Mouse (Mus musculus) intestine, embryonic 15.5 days (tissue): ENCODE data around the gene Rmi1. TPM values are rescaled to one million over a fixed set of nuclear protein-coding genes. Genes with fewer than 3 reads are reported as not detected.
"Not testable (repeated sequence)": the region's sequence is repeated elsewhere in the genome, so short reads cannot be mapped to it uniquely, and the experiment has no call there.

Experiments used
- ATAC-seq: fragments of 200-750 bp; cut with Nextera tagmentation; 2 replicates; pipeline ENCODE4 v1.8.0; 2017; ENCODE audit warnings: moderate TSS enrichment, moderate library complexity
- H3K27ac ChIP-seq: fragments of 300-500 bp; sonication (generic); 2 replicates; pipeline ENCODE4 v1.5.1; 2015; ENCODE audit warnings: mild to moderate bottlenecking, inconsistent platforms
- H3K27me3 ChIP-seq: fragments of 300-500 bp; sonication (generic); replicated peaks from 2 replicates; pipeline ENCODE4 v1.6.1; 2015; ENCODE audit warnings: inconsistent platforms
- H3K36me3 ChIP-seq: fragments of 300-500 bp; sonication (generic); 2 replicates; pipeline ENCODE4 v1.6.1; 2015; ENCODE audit warnings: inconsistent platforms
- H3K4me1 ChIP-seq: fragments of 300-500 bp; sonication (generic); replicated peaks from 2 replicates; pipeline ENCODE4 v1.6.1; 2015; ENCODE audit warnings: inconsistent platforms
- H3K4me2 ChIP-seq: fragments of 300-500 bp; sonication (generic); replicated peaks from 2 replicates; pipeline ENCODE4 v1.6.1; 2015; ENCODE audit warnings: mild to moderate bottlenecking, inconsistent platforms
- H3K4me3 ChIP-seq: fragments of 300-500 bp; sonication (generic); replicated peaks from 2 replicates; pipeline ENCODE4 v1.5.1; 2015; ENCODE audit warnings: inconsistent platforms
- H3K9ac ChIP-seq: fragments of 300-500 bp; sonication (generic); 2 replicates; pipeline ENCODE4 v1.6.1; 2015; ENCODE audit warnings: inconsistent platforms
- H3K9me3 ChIP-seq: fragments of 300-500 bp; sonication (generic); 2 replicates; pipeline ENCODE4 v1.6.1; 2016; ENCODE audit warnings: inconsistent platforms
- WGBS: fragments of 180-500 bp; shearing (Covaris S2); methylation state at CpG from one replicate; pipeline ENCODE4 v1.1.7; 2015; 5-methylcytosine and 5-hydroxymethylcytosine counted together
- polyA plus RNA-seq: library from polyadenylated mRNA; unstranded; fragments of >200 nt; fragmentation: Nextera tagmentation; extraction: Ambion mirVana; gene quantifications from 2 replicates; pipeline ENCODE4 v1.2.1, GENCODE M21; 2015

The Rmi1 gene
- 21.5 and 25.7 TPM in 2 replicates for polyA plus RNA-seq

GRCm38 (mm10) chr13:58402003-58402743 is at the start of gene Rmi1:
Gene Rmi1, plus strand, starts transcription at chr13:58402248.
- H3K27me3 ChIP-seq = no peaks in the 10 kb centered on the region
- H3K36me3 ChIP-seq = no peaks in the 10 kb centered on the region
- H3K4me3 ChIP-seq = peak within 1 kb of the TSS; percentile 97
- no peaks in the 10 kb centered on the region for H3K4me1 ChIP-seq
- WGBS = under 1% methylated on average over 88 of the region's 91 CpGs
- no peaks in the 10 kb centered on the region for H3K9me3 ChIP-seq
- peak; percentile 95 for ATAC-seq
- H3K27ac ChIP-seq = peak within 1 kb of the TSS; percentile 97
- peak within 1 kb of the TSS; percentile 99 for H3K9ac ChIP-seq
- H3K4me2 ChIP-seq = peak within 1 kb of the TSS; percentile 59

GRCm38 (mm10) chr13:58352996-58353395 is 49.1 kb upstream of the Rmi1 start:
- Histone ChIP-seq H3K4me1 (no peaks in the 10 kb centered on the region), H3K27ac (no peak overlapping the region)
- ATAC-seq = no peak

GRCm38 (mm10) chr13:58358629-58359303 is 43.3 kb upstream of the Rmi1 start, which contains the start of gene Kif27:
Gene Kif27, minus strand, starts transcription at chr13:58359122.
- Histone ChIP-seq H3K27me3 (no peaks in the 10 kb centered on the region), H3K4me3 (peak within 1 kb of the TSS; percentile 74), H3K36me3 (no peaks in the 10 kb centered on the region), H3K4me2 (peak within 1 kb of the TSS; percentile 99), H3K4me1 (no peaks in the 10 kb centered on the region), H3K9me3 (no peaks in the 10 kb centered on the region), H3K9ac (peak within 1 kb of the TSS; percentile 67), H3K27ac (peak within 1 kb of the TSS; percentile 75)
- WGBS = under 1% methylated on average over 85 of the region's 85 CpGs
- peak; percentile 99 for ATAC-seq

More at GRCm38 (mm10) chr13:58352996-58353395, 49.1 kb upstream of the Rmi1 start:
- no peak overlapping the region for H3K4me3 ChIP-seq
- no peaks in the 10 kb centered on the region for H3K9me3 ChIP-seq
- H3K4me2 ChIP-seq = no peak overlapping the region
- H3K27me3 ChIP-seq = no peaks in the 10 kb centered on the region
- no peak overlapping the region for H3K9ac ChIP-seq
- H3K36me3 ChIP-seq = no peaks in the 10 kb centered on the region

GRCm38 (mm10) chr13:58359304-58359653 is 42.8 kb upstream of the Rmi1 start:
- H3K4me1 ChIP-seq = no peaks in the 10 kb centered on the region
- peak overlapping the region; percentile 99 for H3K4me2 ChIP-seq
- H3K36me3 ChIP-seq = no peaks in the 10 kb centered on the region
- H3K27ac ChIP-seq = peak overlapping the region; percentile 75
- H3K4me3 ChIP-seq = peak overlapping the region; percentile 74
- H3K27me3 ChIP-seq = no peaks in the 10 kb centered on the region
- H3K9me3 ChIP-seq = no peaks in the 10 kb centered on the region
- H3K9ac ChIP-seq = no peak overlapping the region; the same call in 1 of the 2 replicates
- WGBS = 4% methylated on average over 7 of the region's 7 CpGs
- ATAC-seq = no peak

GRCm38 (mm10) chr13:58364353-58365175 is 37.5 kb upstream of the Rmi1 start:
- Histone ChIP-seq H3K9me3 (no peaks in the 10 kb centered on the region), H3K4me1 (no peaks in the 10 kb centered on the region), H3K27ac (peak overlapping the region; percentile 40; the same call in 1 of the 2 replicates), H3K36me3 (no peaks in the 10 kb centered on the region), H3K27me3 (no peaks in the 10 kb centered on the region), H3K4me3 (no peak overlapping the region), H3K9ac (no peak overlapping the region), H3K4me2 (no peak overlapping the region)
- ATAC-seq = peak; percentile 82
- 61% methylated on average over 8 of the region's 8 CpGs for WGBS

- not testable (repeated sequence) for H3K27me3 ChIP-seq, H3K36me3 ChIP-seq, H3K4me1 ChIP-seq, ATAC-seq, H3K9ac ChIP-seq, H3K4me3 ChIP-seq, H3K9me3 ChIP-seq, H3K4me2 ChIP-seq
- H3K27ac ChIP-seq = peak overlapping the region; percentile 40; the same call in 1 of the 2 replicates
- WGBS = 81% methylated on average over 8 of the region's 8 CpGs
Measured at GRCm38 (mm10) chr13:58365179-58365578, 36.9 kb upstream of the Rmi1 start.

DNA sequence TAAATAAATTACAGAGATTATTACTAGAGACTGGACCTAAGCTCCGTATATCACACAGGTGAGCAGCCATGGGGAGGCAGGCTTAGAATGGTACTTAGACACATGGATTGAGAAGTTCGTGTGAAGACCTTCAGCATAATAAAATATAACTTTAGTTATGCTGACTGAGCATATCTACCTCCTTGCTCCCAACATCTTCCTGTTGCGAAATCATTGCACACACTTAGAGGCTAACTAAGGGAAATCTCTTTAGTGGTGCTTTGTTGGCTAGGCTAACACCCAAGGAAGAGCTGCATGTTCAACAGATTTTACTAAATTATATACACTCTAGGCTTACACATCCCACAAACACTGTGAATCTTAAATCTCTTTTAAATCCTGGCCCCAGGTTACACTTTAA is 35.7 kb upstream of the Rmi1 start:
- H3K36me3 ChIP-seq = no peaks in the 10 kb centered on the region
- 80% methylated on average over 3 of the region's 3 CpGs for WGBS
- H3K27me3 ChIP-seq = no peaks in the 10 kb centered on the region

DNA sequence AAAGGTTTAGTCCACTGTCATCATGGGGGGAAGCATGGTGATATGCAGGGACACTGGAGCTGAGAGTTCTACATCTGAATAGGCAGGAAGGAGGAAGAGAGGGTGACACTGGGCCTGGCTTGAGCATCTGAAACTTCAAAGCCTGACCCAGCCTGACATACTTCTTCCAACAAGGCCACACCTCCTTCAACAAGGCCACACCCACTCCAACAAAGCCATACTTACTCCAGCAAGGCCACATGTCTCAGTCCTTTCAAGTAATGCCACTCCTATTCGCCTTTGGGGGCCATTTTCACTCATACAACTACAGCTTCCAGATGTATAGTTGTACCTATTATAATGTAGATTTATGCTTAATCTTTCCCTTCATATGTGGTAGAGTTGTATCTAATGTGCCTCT is 34.4 kb upstream of the Rmi1 start:
- no peaks in the 10 kb centered on the region for H3K36me3 ChIP-seq
- no peak overlapping the region for H3K27ac ChIP-seq
- no peaks in the 10 kb centered on the region for H3K27me3 ChIP-seq
- no peak overlapping the region for H3K4me2 ChIP-seq
- no peak for ATAC-seq
- WGBS = 62% methylated on average over 1 of the region's 1 CpGs
- H3K4me3 ChIP-seq = no peak overlapping the region
- H3K4me1 ChIP-seq = no peaks in the 10 kb centered on the region
- H3K9me3 ChIP-seq = no peaks in the 10 kb centered on the region
- H3K9ac ChIP-seq = no peak overlapping the region

More for the DNA sequence above, 35.7 kb upstream of the Rmi1 start:
- no peak overlapping the region for H3K4me3 ChIP-seq
- no peak overlapping the region for H3K27ac ChIP-seq
- ATAC-seq = no peak
- H3K9me3 ChIP-seq = no peaks in the 10 kb centered on the region
- H3K4me1 ChIP-seq = no peaks in the 10 kb centered on the region
- no peak overlapping the region for H3K4me2 ChIP-seq
- H3K9ac ChIP-seq = no peak overlapping the region

GRCm38 (mm10) chr13:58368835-58369234 is 33.2 kb upstream of the Rmi1 start:
- Histone ChIP-seq H3K27me3 (no peaks in the 10 kb centered on the region), H3K4me2 (no peak overlapping the region), H3K27ac (no peak overlapping the region), H3K4me1 (no peaks in the 10 kb centered on the region), H3K36me3 (no peaks in the 10 kb centered on the region), H3K9ac (no peak overlapping the region), H3K9me3 (no peaks in the 10 kb centered on the region), H3K4me3 (no peak overlapping the region)
- 68% methylated on average over 4 of the region's 4 CpGs for WGBS
- no peak for ATAC-seq

- Histone ChIP-seq H3K9ac (no peak overlapping the region), H3K36me3 (no peaks in the 10 kb centered on the region), H3K27me3 (no peaks in the 10 kb centered on the region), H3K4me3 (no peak overlapping the region), H3K4me1 (no peaks in the 10 kb centered on the region), H3K4me2 (no peak overlapping the region), H3K9me3 (no peaks in the 10 kb centered on the region), H3K27ac (peak overlapping the region; percentile 51)
- ATAC-seq = peak; percentile 98
- WGBS = 65% methylated on average over 5 of the region's 5 CpGs
Measured at GRCm38 (mm10) chr13:58372278-58373152, 29.5 kb upstream of the Rmi1 start.

DNA sequence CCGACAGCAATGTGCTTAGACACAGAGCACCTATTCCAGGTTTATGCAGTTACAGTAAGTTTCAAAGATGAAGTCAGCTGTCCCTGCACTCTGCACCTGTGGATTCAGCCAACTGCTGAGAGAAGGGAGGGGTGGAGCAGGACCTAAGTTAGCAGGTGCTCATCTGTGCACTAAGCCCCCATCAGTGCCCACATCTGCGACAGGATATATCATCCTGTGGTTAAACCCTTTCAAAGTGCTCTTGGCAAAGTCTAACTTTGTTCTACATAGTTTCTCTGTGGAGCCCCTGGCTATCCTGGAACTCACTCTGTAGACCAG is 28.9 kb upstream of the Rmi1 start:
- ATAC-seq = peak; percentile 61
- no peak overlapping the region for H3K4me2 ChIP-seq
- no peak overlapping the region for H3K9ac ChIP-seq
- no peak overlapping the region for H3K4me3 ChIP-seq
- no peaks in the 10 kb centered on the region for H3K9me3 ChIP-seq
- H3K36me3 ChIP-seq = no peaks in the 10 kb centered on the region
- H3K27me3 ChIP-seq = no peaks in the 10 kb centered on the region
- 77% methylated on average over 2 of the region's 2 CpGs for WGBS
- no peaks in the 10 kb centered on the region for H3K4me1 ChIP-seq
- H3K27ac ChIP-seq = 0 out of 2 replicates have a peak overlapping the region, but pooled peaks have one; percentile 51
